Mouse (Mus musculus) heart, embryonic 11.5 days (tissue): ENCODE data around the gene March4. TPM values are rescaled to one million over a fixed set of nuclear protein-coding genes. Genes with fewer than 3 reads are reported as not detected.

Experiments
- ATAC-seq: fragments of 200-750 bp; cut with Nextera tagmentation; replicated peaks from 2 replicates; pipeline ENCODE4 v1.8.0; 2017; ENCODE audit warnings: moderate library complexity; ENCODE audit not compliant: insufficient number of reproducible peaks, low FRiP score, low TSS enrichment
- H3K27ac ChIP-seq: fragments of 300-500 bp; sonication (generic); 2 replicates; pipeline ENCODE4 v1.5.1; 2014; ENCODE audit warnings: mild to moderate bottlenecking, low read depth, low read length
- H3K27me3 ChIP-seq: fragments of 300-500 bp; sonication (generic); 2 replicates; pipeline ENCODE4 v1.6.1; 2014; ENCODE audit warnings: mild to moderate bottlenecking, low read length, mixed read lengths; ENCODE audit not compliant: control insufficient read depth, insufficient read depth
- H3K36me3 ChIP-seq: fragments of 300-500 bp; sonication (generic); 2 replicates; pipeline ENCODE4 v1.6.1; 2014; ENCODE audit warnings: mild to moderate bottlenecking, low read length, moderate library complexity, mixed read lengths; ENCODE audit not compliant: control insufficient read depth, insufficient read depth
- H3K4me1 ChIP-seq: fragments of 300-500 bp; sonication (generic); 2 replicates; pipeline ENCODE4 v1.6.1; 2014; ENCODE audit warnings: low read length; ENCODE audit not compliant: control insufficient read depth, insufficient read depth
- H3K4me2 ChIP-seq: fragments of 300-500 bp; sonication (generic); 2 replicates; pipeline ENCODE4 v1.6.1; 2014; ENCODE audit warnings: mild to moderate bottlenecking, moderate library complexity
- H3K4me3 ChIP-seq: fragments of 300-500 bp; sonication (generic); 2 replicates; pipeline ENCODE4 v1.5.1; 2014; ENCODE audit warnings: low read depth, low read length
- H3K9ac ChIP-seq: fragments of 300-500 bp; sonication (generic); 2 replicates; pipeline ENCODE4 v1.6.1; 2014; ENCODE audit warnings: mild to moderate bottlenecking, low read depth, low read length, moderate library complexity
- H3K9me3 ChIP-seq: fragments of 300-500 bp; sonication (generic); replicated peaks from 2 replicates; pipeline ENCODE4 v1.6.1; 2016; ENCODE audit warnings: low read length; ENCODE audit not compliant: control insufficient read depth
- WGBS: fragments of 180-500 bp; shearing (Covaris S2); extraction: QIAGEN DNeasy Blood & Tissue Kit; methylation state at CpG from one replicate; pipeline ENCODE4 v1.1.7; 2014; ENCODE audit not compliant: insufficient replicate concordance; 5-methylcytosine and 5-hydroxymethylcytosine counted together
- polyA plus RNA-seq: library from polyadenylated mRNA; unstranded; fragments of >200 nt; fragmentation: Nextera tagmentation; extraction: Ambion mirVana; gene quantifications from 2 replicates; pipeline ENCODE4 v1.2.1, GENCODE M21; 2014

Gene March4
- polyA plus RNA-seq, 1 experiment from 2014 or later: not detected

DNA sequence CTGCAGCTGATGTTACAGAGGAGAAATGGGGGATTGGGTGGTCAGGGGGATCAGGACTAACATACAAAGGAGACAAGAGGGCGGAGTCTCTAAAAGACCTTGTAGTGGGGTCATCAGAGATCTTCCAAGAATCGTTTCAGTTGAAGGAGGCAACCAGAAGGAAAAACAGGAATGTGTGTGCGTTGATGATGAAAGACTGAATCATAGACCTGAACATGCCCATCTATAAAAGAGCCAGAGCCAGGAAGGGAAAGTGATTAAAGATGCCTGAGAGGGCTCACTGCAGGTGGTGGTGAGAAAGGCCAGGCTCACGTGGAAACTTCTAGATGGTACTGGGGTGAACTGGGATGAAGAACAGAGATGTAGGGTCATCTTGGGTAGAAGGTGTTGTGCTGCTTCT is 27.2 kb downstream of the March4 start:
- Histone ChIP-seq H3K27ac (no peak overlapping the region), H3K9me3 (no peaks in the 10 kb centered on the region), H3K4me2 (no peak overlapping the region), H3K4me3 (no peak overlapping the region), H3K27me3 (no peaks in the 10 kb centered on the region), H3K9ac (no peak overlapping the region), H3K4me1 (no peaks in the 10 kb centered on the region), H3K36me3 (no peaks in the 10 kb centered on the region)
- ATAC-seq: no peak
- WGBS: 72% methylated on average over 4 of the region's 4 CpGs

DNA sequence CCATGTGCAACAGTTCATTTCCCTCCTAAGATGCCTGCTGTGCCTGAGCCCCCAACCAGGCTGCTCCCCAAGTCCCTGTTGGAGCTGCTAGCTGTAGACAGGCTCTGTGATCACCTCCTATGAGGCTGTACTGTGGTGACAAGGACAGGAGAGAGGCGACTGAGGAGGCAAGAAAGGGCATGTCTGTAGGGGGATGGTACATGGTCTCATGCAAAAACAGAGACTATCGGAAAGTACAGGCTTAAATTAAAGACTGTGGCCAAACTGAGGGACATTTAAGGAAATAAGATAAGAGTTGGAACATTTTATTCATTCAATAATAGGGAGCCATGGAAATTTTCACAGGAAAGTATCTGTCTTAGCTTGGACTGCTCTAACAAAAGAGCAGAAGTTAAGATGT is 29.1 kb downstream of the March4 start:
- ATAC-seq: no peak
- Histone ChIP-seq H3K9me3 (no peaks in the 10 kb centered on the region), H3K27ac (no peak overlapping the region), H3K4me1 (no peaks in the 10 kb centered on the region), H3K9ac (no peak overlapping the region), H3K27me3 (no peaks in the 10 kb centered on the region), H3K4me3 (no peak overlapping the region), H3K36me3 (no peaks in the 10 kb centered on the region), H3K4me2 (no peak overlapping the region)
- WGBS: 35% methylated on average over 2 of the region's 2 CpGs

- Histone ChIP-seq H3K27me3 (no peaks in the 10 kb centered on the region), H3K4me3 (no peak overlapping the region), H3K9me3 (no peaks in the 10 kb centered on the region), H3K9ac (no peak overlapping the region), H3K36me3 (no peaks in the 10 kb centered on the region), H3K4me1 (no peaks in the 10 kb centered on the region), H3K27ac (no peak overlapping the region), H3K4me2 (no peak overlapping the region)
- WGBS: 44% methylated on average over 10 of the region's 10 CpGs
- no peak for ATAC-seq
These were observed 30.5 kb downstream of the March4 start for GRCm38 (mm10) chr1:72506202-72506601.

DNA sequence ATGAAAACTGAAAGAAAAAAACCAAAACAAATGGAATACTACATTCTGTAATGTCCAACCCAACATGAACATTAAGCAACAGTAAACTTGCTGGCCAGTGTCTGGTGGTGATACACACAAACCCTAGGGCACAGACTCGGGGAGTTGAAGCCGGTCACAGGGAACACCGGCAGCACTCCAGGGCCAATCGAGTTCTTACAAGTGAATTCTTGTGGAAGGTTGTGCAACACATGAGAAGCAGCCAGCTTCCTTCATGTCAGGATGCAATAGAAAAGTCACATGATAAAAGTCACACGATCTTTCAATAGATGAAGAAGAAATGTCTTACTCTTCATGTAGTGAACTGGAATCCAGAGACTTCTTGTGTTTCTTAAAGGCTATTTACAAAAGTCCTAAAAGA is 39.1 kb downstream of the March4 start:
- Histone ChIP-seq H3K27me3 (no peaks in the 10 kb centered on the region), H3K4me2 (no peak overlapping the region), H3K9ac (no peak overlapping the region), H3K4me3 (no peak overlapping the region), H3K9me3 (no peaks in the 10 kb centered on the region), H3K27ac (no peak overlapping the region), H3K4me1 (no peaks in the 10 kb centered on the region), H3K36me3 (no peaks in the 10 kb centered on the region)
- ATAC-seq: no peak
- 85% methylated on average over 5 of the region's 5 CpGs for WGBS

DNA sequence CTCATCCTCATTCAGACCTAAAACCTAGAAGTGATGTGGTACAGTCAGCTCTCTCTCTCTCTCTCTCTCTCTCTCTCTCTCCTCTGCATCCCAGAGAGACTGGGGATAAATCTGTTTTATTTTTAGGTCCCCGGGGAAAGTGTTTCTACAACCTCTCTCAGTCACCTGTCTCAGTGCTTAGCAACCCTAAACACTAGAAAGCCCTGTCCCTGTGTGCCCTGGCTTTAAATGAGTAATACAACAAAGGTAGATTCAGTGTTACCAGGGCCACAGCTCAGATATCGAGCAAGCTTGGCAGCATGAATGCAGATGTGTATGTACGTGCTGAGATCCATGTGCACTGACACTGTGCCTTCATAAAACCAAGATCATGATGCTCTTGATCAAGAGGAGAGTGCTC is 43.3 kb downstream of the March4 start:
- no peaks in the 10 kb centered on the region for H3K27me3 ChIP-seq
- H3K4me2 ChIP-seq: no peak overlapping the region
- no peak overlapping the region for H3K4me3 ChIP-seq
- ATAC-seq: no peak
- no peaks in the 10 kb centered on the region for H3K9me3 ChIP-seq
- WGBS: 66% methylated on average over 3 of the region's 3 CpGs
- H3K4me1 ChIP-seq: no peaks in the 10 kb centered on the region
- no peak overlapping the region for H3K27ac ChIP-seq
- H3K9ac ChIP-seq: no peak overlapping the region
- H3K36me3 ChIP-seq: no peaks in the 10 kb centered on the region

DNA sequence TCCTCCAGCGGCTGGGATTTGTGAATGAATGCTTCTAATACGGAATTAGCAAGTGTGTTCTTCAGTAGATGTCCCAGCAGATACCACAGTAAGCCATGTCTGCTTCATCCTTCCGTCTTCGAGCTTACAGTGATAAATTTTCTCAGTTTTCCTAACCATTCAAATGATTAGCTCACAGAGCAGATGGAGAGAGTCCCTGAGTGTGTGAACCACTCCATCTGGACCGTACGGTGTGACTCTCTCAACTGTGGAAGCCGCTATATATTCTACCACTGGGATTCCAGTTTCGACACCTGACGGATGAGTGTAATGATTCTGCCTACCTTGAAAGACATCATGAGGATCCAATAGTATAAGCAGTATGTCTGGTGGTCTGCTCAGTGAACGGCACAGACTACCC is 44.1 kb downstream of the March4 start:
- 83% methylated on average over 10 of the region's 10 CpGs for WGBS
- no peak for ATAC-seq
- H3K36me3 ChIP-seq: no peaks in the 10 kb centered on the region
- no peak overlapping the region for H3K4me2 ChIP-seq
- no peak overlapping the region for H3K27ac ChIP-seq
- H3K4me3 ChIP-seq: no peak overlapping the region
- no peaks in the 10 kb centered on the region for H3K9me3 ChIP-seq
- H3K4me1 ChIP-seq: no peaks in the 10 kb centered on the region
- H3K27me3 ChIP-seq: no peaks in the 10 kb centered on the region
- no peak overlapping the region for H3K9ac ChIP-seq

DNA sequence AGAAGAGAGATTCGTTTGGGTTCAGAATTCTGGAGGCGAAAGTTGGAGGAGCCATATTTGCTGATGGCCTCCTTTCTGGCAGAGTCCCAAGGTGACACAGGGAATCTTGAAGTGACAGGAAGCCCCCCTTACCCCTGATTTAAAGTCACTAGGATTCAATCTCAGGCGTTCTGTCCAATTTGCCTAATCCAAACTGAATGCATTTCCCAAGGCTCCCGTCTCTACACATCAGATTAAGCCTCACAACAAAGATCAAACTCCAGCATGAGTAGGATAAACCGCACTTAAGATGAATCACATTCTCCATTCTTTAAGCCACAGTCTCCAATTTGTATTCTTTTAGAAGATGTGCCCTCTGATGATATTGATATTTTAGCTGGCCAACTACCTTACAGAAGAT is 45.4 kb downstream of the March4 start:
- H3K4me2 ChIP-seq: no peak overlapping the region
- no peak overlapping the region for H3K9ac ChIP-seq
- H3K27ac ChIP-seq: no peak overlapping the region
- H3K27me3 ChIP-seq: no peaks in the 10 kb centered on the region
- H3K4me3 ChIP-seq: no peak overlapping the region
- WGBS: 61% methylated on average over 5 of the region's 5 CpGs
- no peaks in the 10 kb centered on the region for H3K4me1 ChIP-seq
- ATAC-seq: no peak
- no peaks in the 10 kb centered on the region for H3K9me3 ChIP-seq
- H3K36me3 ChIP-seq: no peaks in the 10 kb centered on the region

- Histone ChIP-seq H3K9ac (no peak overlapping the region), H3K27ac (no peak overlapping the region), H3K9me3 (no peaks in the 10 kb centered on the region), H3K36me3 (no peaks in the 10 kb centered on the region), H3K4me2 (no peak overlapping the region), H3K27me3 (no peaks in the 10 kb centered on the region), H3K4me1 (no peaks in the 10 kb centered on the region), H3K4me3 (no peak overlapping the region)
- no peak for ATAC-seq
- 52% methylated on average over 3 of the region's 3 CpGs for whole genome bisulfite sequencing
These were observed 45.9 kb downstream of the March4 start for GRCm38 (mm10) chr1:72490801-72491200.

GRCm38 (mm10) chr1:72490193-72490592 is 46.5 kb downstream of the March4 start:
- no peaks in the 10 kb centered on the region for H3K9me3 ChIP-seq
- no peaks in the 10 kb centered on the region for H3K4me1 ChIP-seq
- WGBS: 11% methylated on average over 8 of the region's 8 CpGs
- no peak overlapping the region for H3K4me3 ChIP-seq
- no peak overlapping the region for H3K27ac ChIP-seq
- ATAC-seq: no peak
- H3K9ac ChIP-seq: no peak overlapping the region
- H3K36me3 ChIP-seq: no peaks in the 10 kb centered on the region
- H3K4me2 ChIP-seq: no peak overlapping the region
- no peaks in the 10 kb centered on the region for H3K27me3 ChIP-seq
